Comparison of ENCODE assay signal across 22 mouse cellular contexts in genomic region chr12:85992838-85993234, GRCm38 (mm10).
DNase-seq lines count a peak whose midpoint lies in the region; ATAC-seq and TF ChIP-seq lines count a peak whose summit lies in the region.
"Had no signal": no experiment of that assay in that cellular context is flagged by ENCODE, and none has a peak within 500 bp of the region (broad histone marks: within the 10 kb centered on the region; RNA-seq: fewer than 3 reads in every experiment).

No protein-coding gene starts in this region.

- intact Hi-C loops in gastrocnemius, adult 2 months (cut with DNase I): no loop called here

- H3ac ChIP-seq in myocyte (ENCODE audit: control insufficient read depth, insufficient read length): no peak overlapping the region

- ATAC-seq in common myeloid progenitor, adult 5-6 weeks (replicated peaks; ENCODE audit: low read depth, poor library complexity, severe bottlenecking): 0 out of 2 replicates have a peak, but pooled peaks have one; percentile 8
- no peak for ATAC-seq in forebrain, postnatal 0 days
- ATAC-seq: forebrain, embryonic 14.5 days; intestine, embryonic 15.5 days had no signal

- no peak overlapping the region for H3K9ac ChIP-seq in forebrain, postnatal 0 days
- H3K9ac ChIP-seq: embryonic facial prominence, embryonic 15.5 days; hindbrain, embryonic 14.5 days; intestine, embryonic 15.5 days had no signal

- no peaks in the 10 kb centered on the region for H3K4me1 ChIP-seq in forebrain, postnatal 0 days (ENCODE audit: insufficient read depth)
- H3K4me1 ChIP-seq: embryonic facial prominence, embryonic 15.5 days; forebrain, embryonic 10.5 days; intestine, embryonic 15.5 days had no signal

- DNase-seq in 416B (ENCODE audit: low read depth): peak; percentile 9
- peak; percentile 66 to 69 for DNase-seq in B cell, adult 2 months
- no peak for DNase-seq in forebrain, postnatal 0 days
- no peak for DNase-seq in gastrocnemius, adult 2 months
- no peak for DNase-seq in lung, postnatal 14 days
- DNase-seq: adrenal gland, adult 2 months; adrenal gland, postnatal 25 days; cerebellum, adult 11 months; cerebellum, adult 9-10 months; embryo, embryonic 11 days; gastrocnemius, postnatal 10 days; heart, postnatal 10 days; kidney, adult 18-20 months had no signal

- H3K4me3 ChIP-seq in myocyte: no peak overlapping the region
- H3K4me3 ChIP-seq in forebrain, postnatal 0 days (ENCODE audit: low read depth, low read length): no peak overlapping the region
- no peak overlapping the region for H3K4me3 ChIP-seq in gastrocnemius, adult 2 months
- H3K4me3 ChIP-seq: embryonic facial prominence, embryonic 15.5 days; erythroblast, embryonic 14.5 days; forebrain, embryonic 10.5 days; heart, embryonic 10.5 days; intestine, embryonic 15.5 days had no signal

- no peak for TF ChIP-seq POLR2A in myocyte (IDR thresholded peaks at IDR 0.05; ENCODE audit: insufficient read length, low read depth)

- peak overlapping the region; percentile 64 for H3K4me2 ChIP-seq in myocyte (ENCODE audit: low read depth)
- H3K4me2 ChIP-seq in forebrain, postnatal 0 days (ENCODE audit: low read depth): no peak overlapping the region
- H3K4me2 ChIP-seq: embryonic facial prominence, embryonic 15.5 days; hindbrain, embryonic 14.5 days; intestine, embryonic 15.5 days had no signal

- peaks cover 36% of the 10 kb centered on the region for H3K79me2 ChIP-seq in myocyte (ENCODE audit: control insufficient read depth, insufficient read depth)

- 94% methylated on average over 2 of the region's 2 CpGs for WGBS in forebrain, postnatal 0 days

- H3K27me3 ChIP-seq in myocyte (ENCODE audit: control insufficient read depth, insufficient read depth, insufficient read length): no peaks in the 10 kb centered on the region
- no peaks in the 10 kb centered on the region for H3K27me3 ChIP-seq in forebrain, postnatal 0 days (ENCODE audit: insufficient read depth, low read length)
- H3K27me3 ChIP-seq: embryonic facial prominence, embryonic 15.5 days; intestine, embryonic 15.5 days had no signal

- H3K9me3 ChIP-seq in forebrain, postnatal 0 days (ENCODE audit: low read length): no peaks in the 10 kb centered on the region
- H3K9me3 ChIP-seq: embryonic facial prominence, embryonic 15.5 days; forebrain, embryonic 10.5 days; heart, embryonic 10.5 days; intestine, embryonic 15.5 days had no signal

- peaks cover 16% of the 10 kb centered on the region for H3K36me3 ChIP-seq in myocyte (ENCODE audit: control insufficient read depth, insufficient read depth)
- peaks cover 3% of the 10 kb centered on the region; the same call in 1 of the 2 replicates for H3K36me3 ChIP-seq in forebrain, postnatal 0 days (ENCODE audit: insufficient read depth)
- H3K36me3 ChIP-seq: intestine, embryonic 15.5 days had no signal

- no peak overlapping the region for H3K27ac ChIP-seq in forebrain, postnatal 0 days (ENCODE audit: low read depth, low read length)
- no peak overlapping the region for H3K27ac ChIP-seq in gastrocnemius, adult 2 months
- H3K27ac ChIP-seq: embryonic facial prominence, embryonic 15.5 days; forebrain, embryonic 10.5 days; heart, embryonic 10.5 days; hindbrain, embryonic 14.5 days; intestine, embryonic 15.5 days had no signal

- no peak for TF ChIP-seq CTCF in forebrain, postnatal 0 days (IDR thresholded peaks at IDR 0.05; ENCODE audit: low read depth)
- TF ChIP-seq CTCF in gastrocnemius, adult 2 months (IDR thresholded peaks at IDR 0.05): no peak

TF ChIP-seq in myocyte, 11 proteins besides CTCF, POLR2A, EP300 and RAD21:
- TF ChIP-seq MAX (IDR thresholded peaks at IDR 0.05; ENCODE audit: low read depth) (no peak), CEBPB (IDR thresholded peaks at IDR 0.05; ENCODE audit: insufficient read depth, poor library complexity, severe bottlenecking) (no peak), POLR2AphosphoS2 (IDR thresholded peaks at IDR 0.05; ENCODE audit: insufficient read length, low read depth) (no peak), E2F4 (IDR thresholded peaks at IDR 0.05; ENCODE audit: insufficient read depth) (no peak), MYOG (IDR thresholded peaks at IDR 0.05; ENCODE audit: control insufficient read depth in 1 of 3, insufficient read depth in 1 of 3, insufficient read length in 2 of 3, low read depth in 2 of 3) (no peak), REST (IDR thresholded peaks at IDR 0.05; ENCODE audit: insufficient read depth, insufficient read length) (no peak), TCF12 (IDR thresholded peaks at IDR 0.05; ENCODE audit: insufficient read depth, poor library complexity, severe bottlenecking) (no peak), TCF3 (IDR thresholded peaks at IDR 0.05; ENCODE audit: insufficient read length, low read depth) (no peak), USF1 (IDR thresholded peaks at IDR 0.05; ENCODE audit: low read depth) (no peak)

Comparison
In these comparisons a context has a peak if more than half of its experiments do, and no peak if none do; other contexts are left out.
1. DNase-seq: peak in 416B (single experiment) and B cell, adult 2 months (2 of 2); none in forebrain, postnatal 0 days (single experiment), gastrocnemius, adult 2 months (single experiment) and lung, postnatal 14 days (single experiment).